In genomic region chr8:105714139-105714538, GRCm38 (mm10) we compare ENCODE assay signal across 8 mouse cellular contexts. TPM values are rescaled to one million over a fixed set of nuclear protein-coding genes. Genes with fewer than 3 reads are reported as not detected.
DNase-seq lines count a peak whose midpoint lies in the region; ATAC-seq and TF ChIP-seq lines count a peak whose summit lies in the region.

No protein-coding gene starts in this region.

- no peaks in the 10 kb centered on the region for H3K9me3 ChIP-seq in limb, embryonic 14.5 days (ENCODE audit: control insufficient read depth, low read length)
- H3K9me3 ChIP-seq in neural tube, embryonic 11.5 days (ENCODE audit: control insufficient read depth, low read length), result no peaks in the 10 kb centered on the region
- H3K9me3 ChIP-seq in stomach, postnatal 0 days (ENCODE audit: control insufficient read depth, low read length), result no peaks in the 10 kb centered on the region

- H3K9ac ChIP-seq in limb, embryonic 14.5 days (ENCODE audit: low read depth, low read length, severe bottlenecking), result no peak overlapping the region
- no peak overlapping the region for H3K9ac ChIP-seq in neural tube, embryonic 11.5 days (ENCODE audit: low read length)
- no peak overlapping the region for H3K9ac ChIP-seq in stomach, postnatal 0 days (ENCODE audit: low read length)

- H3K27ac ChIP-seq in kidney, adult 2 months (ENCODE audit: insufficient read depth, low read depth, low read length), result no peak overlapping the region
- H3K27ac ChIP-seq in limb, embryonic 14.5 days (replicated peaks; ENCODE audit: low read depth, low read length), result peak overlapping the region; percentile 15; the same call in 1 of the 2 replicates
- H3K27ac ChIP-seq in neural tube, embryonic 11.5 days (ENCODE audit: low read depth, low read length), result no peak overlapping the region
- H3K27ac ChIP-seq in stomach, postnatal 0 days (replicated peaks), result peak overlapping the region; percentile 84

- H3K36me3 ChIP-seq in kidney, adult 2 months (ENCODE audit: control insufficient read depth, insufficient read depth, low read length), result no peaks in the 10 kb centered on the region
- peaks cover 12% of the 10 kb centered on the region for H3K36me3 ChIP-seq in limb, embryonic 14.5 days (ENCODE audit: control insufficient read depth, insufficient read depth, low read length)
- peaks cover 5% of the 10 kb centered on the region for H3K36me3 ChIP-seq in neural tube, embryonic 11.5 days (ENCODE audit: control insufficient read depth, insufficient read depth, low read length)
- peaks cover 5% of the 10 kb centered on the region; the same call in 1 of the 2 replicates for H3K36me3 ChIP-seq in stomach, postnatal 0 days (ENCODE audit: control insufficient read depth, insufficient read depth, low read length)

- H3K27me3 ChIP-seq in kidney, adult 2 months (replicated peaks; ENCODE audit: control insufficient read depth, insufficient read depth, low read length), result no peaks in the 10 kb centered on the region
- no peaks in the 10 kb centered on the region for H3K27me3 ChIP-seq in limb, embryonic 14.5 days (ENCODE audit: control insufficient read depth, insufficient read depth, low read length)
- no peaks in the 10 kb centered on the region for H3K27me3 ChIP-seq in neural tube, embryonic 11.5 days (ENCODE audit: control insufficient read depth, insufficient read depth, low read length)
- H3K27me3 ChIP-seq in stomach, postnatal 0 days (ENCODE audit: control insufficient read depth, insufficient read depth, low read length), result no peaks in the 10 kb centered on the region

- 2% methylated on average over 3 of the region's 3 CpGs for WGBS in kidney, adult 2 months
- 8% methylated on average over 3 of the region's 3 CpGs for WGBS in limb, embryonic 14.5 days
- 12% methylated on average over 3 of the region's 3 CpGs for WGBS in neural tube, embryonic 11.5 days
- 4% methylated on average over 3 of the region's 3 CpGs for WGBS in stomach, postnatal 0 days

- intact Hi-C loops in gastrocnemius, postnatal 36 days (cut with DNase I), result loop anchor here (5.0 to 10.0 kb wide), 3 partner anchors 58 to 311 kb away; no protein-coding TSS in a partner anchor

- ATAC-seq in activated CD4-positive, CD25-positive, alpha-beta regulatory T cell, adult 4 months, result peak; percentile 77
- peak; percentile 85 for ATAC-seq in common myeloid progenitor, adult 5-6 weeks (replicated peaks; ENCODE audit: low read depth, poor library complexity, severe bottlenecking)
- ATAC-seq in limb, embryonic 14.5 days (ENCODE audit: low FRiP score, low read depth), result peak; percentile 73
- ATAC-seq in neural tube, embryonic 11.5 days (ENCODE audit: insufficient read depth, low FRiP score, low TSS enrichment), result peak; percentile 29; the same call in 1 of the 2 replicates
- peak; percentile 63 for ATAC-seq in stomach, postnatal 0 days (ENCODE audit: low FRiP score, low TSS enrichment)

- H3K4me3 ChIP-seq in kidney, adult 2 months (ENCODE audit: insufficient read depth, low read depth, low read length), result no peak overlapping the region
- H3K4me3 ChIP-seq in limb, embryonic 14.5 days (replicated peaks; ENCODE audit: low read length), result no peak overlapping the region
- H3K4me3 ChIP-seq in neural tube, embryonic 11.5 days (ENCODE audit: low read depth, low read length), result no peak overlapping the region
- no peak overlapping the region for H3K4me3 ChIP-seq in stomach, postnatal 0 days (ENCODE audit: low read depth, low read length)

- no peak for TF ChIP-seq EP300 in stomach, postnatal 0 days (optimal IDR thresholded peaks at IDR 0.05)

- no peak overlapping the region for H3K4me2 ChIP-seq in limb, embryonic 14.5 days (replicated peaks; ENCODE audit: low read depth, low read length, severe bottlenecking)
- no peak overlapping the region for H3K4me2 ChIP-seq in neural tube, embryonic 11.5 days (ENCODE audit: low read depth)
- no peak overlapping the region for H3K4me2 ChIP-seq in stomach, postnatal 0 days (replicated peaks; ENCODE audit: low read depth)

- DNase-seq in 416B (ENCODE audit: low read depth), result peak; percentile 93
- peak; percentile 79 to 87 for DNase-seq in gastrocnemius, postnatal 36 days
- peak; percentile 90 for DNase-seq in kidney, adult 2 months
- DNase-seq in limb, embryonic 14.5 days (ENCODE audit: low spot score), result peak; percentile 94
- DNase-seq in neural tube, embryonic 11.5 days (ENCODE audit: low spot score), result peak; percentile 87
- DNase-seq in stomach, postnatal 0 days (ENCODE audit: low spot score), result peak; percentile 89

- H3K4me1 ChIP-seq in kidney, adult 2 months (ENCODE audit: control insufficient read depth, insufficient read depth, low read length), result no peaks in the 10 kb centered on the region
- H3K4me1 ChIP-seq in limb, embryonic 14.5 days (ENCODE audit: control insufficient read depth, insufficient read depth, low read length), result no peaks in the 10 kb centered on the region
- no peaks in the 10 kb centered on the region for H3K4me1 ChIP-seq in neural tube, embryonic 11.5 days (ENCODE audit: control insufficient read depth, insufficient read depth, low read length)
- no peaks in the 10 kb centered on the region for H3K4me1 ChIP-seq in stomach, postnatal 0 days (replicated peaks; ENCODE audit: control insufficient read depth, insufficient read depth)

- TF ChIP-seq CTCF in kidney, adult 2 months (conservative IDR thresholded peaks at IDR 0.05; ENCODE audit: insufficient read depth, insufficient read length, low read depth, low read length), result peak; percentile 89
- peak; percentile 92 for TF ChIP-seq CTCF in stomach, postnatal 0 days (IDR thresholded peaks at IDR 0.05; ENCODE audit: low read depth)

- TF ChIP-seq POLR2A in kidney, adult 2 months (IDR thresholded peaks at IDR 0.05; ENCODE audit: low read depth, low read length), result no peak
- TF ChIP-seq POLR2A in limb, embryonic 14.5 days (IDR thresholded peaks at IDR 0.05; ENCODE audit: borderline replicate concordance, extremely low read depth, insufficient read depth, insufficient read length), result no peak

RNA-seq across cellular contexts. Expression of gene Enkd1, which starts 6.1 kb away (rescaled TPM):
- 1 to 10 TPM; 1.4 to 3.8 TPM for polyA plus RNA-seq in activated CD4-positive, CD25-positive, alpha-beta regulatory T cell, adult 4 months (2017; shearing (Covaris generic))
- total RNA-seq in common myeloid progenitor, adult 5-6 weeks (2017), result 12.9 and 16.0 TPM in 2 replicates
- total RNA-seq in gastrocnemius, postnatal 36 days (2021), result 1 to 10 TPM in 1 of 2 experiments, under 1 TPM in 1; 0.48 to 1.2 TPM
- polyA plus RNA-seq in kidney, adult 2 months (2012; rRNA removed), result 6.8 and 7.6 TPM in 2 replicates
- 43.3 and 45.4 TPM in 2 replicates for polyA plus RNA-seq in limb, embryonic 14.5 days (2012; rRNA removed)
- polyA plus RNA-seq in limb, embryonic 14.5 days (2014; fragmentation: Nextera tagmentation; extraction: Ambion mirVana), result 19.8 and 22.8 TPM in 2 replicates
- polyA plus RNA-seq in neural tube, embryonic 11.5 days (2014; fragmentation: Nextera tagmentation; extraction: Ambion mirVana), result 27.6 and 27.8 TPM in 2 replicates
- polyA plus RNA-seq in stomach, postnatal 0 days (2015; fragmentation: Nextera tagmentation; extraction: Ambion mirVana), result 5.4 and 5.8 TPM in 2 replicates

RNA-seq across cellular contexts. Expression of gene 4933405L10Rik, which starts 6.7 kb away (rescaled TPM):
- not detected for polyA plus RNA-seq in activated CD4-positive, CD25-positive, alpha-beta regulatory T cell, adult 4 months (2017; shearing (Covaris generic))
- not detected in 2 replicates for total RNA-seq in common myeloid progenitor, adult 5-6 weeks (2017)
- total RNA-seq in gastrocnemius, postnatal 36 days (2021), result not detected
- polyA plus RNA-seq in kidney, adult 2 months (2012; rRNA removed), result 0.10 and 0.19 TPM in 2 replicates
- polyA plus RNA-seq in limb, embryonic 14.5 days (2012; rRNA removed), result 0.18 TPM in 1 of 2 replicates, not detected in the other
- polyA plus RNA-seq in limb, embryonic 14.5 days (2014; fragmentation: Nextera tagmentation; extraction: Ambion mirVana), result 0.29 TPM in 1 of 2 replicates, not detected in the other
- 0.20 TPM in 1 of 2 replicates, not detected in the other for polyA plus RNA-seq in neural tube, embryonic 11.5 days (2014; fragmentation: Nextera tagmentation; extraction: Ambion mirVana)
- 0.08 and 0.13 TPM in 2 replicates for polyA plus RNA-seq in stomach, postnatal 0 days (2015; fragmentation: Nextera tagmentation; extraction: Ambion mirVana)

RNA-seq across cellular contexts. Expression of gene Pard6a, which starts 13.2 kb away (rescaled TPM):
- polyA plus RNA-seq in activated CD4-positive, CD25-positive, alpha-beta regulatory T cell, adult 4 months (2017; shearing (Covaris generic)), result 10 to 100 TPM; 10.8 to 13.8 TPM
- 0.41 and 11.5 TPM in 2 replicates for total RNA-seq in common myeloid progenitor, adult 5-6 weeks (2017)
- 1 to 10 TPM; 4.7 to 6.7 TPM for total RNA-seq in gastrocnemius, postnatal 36 days (2021)
- polyA plus RNA-seq in kidney, adult 2 months (2012; rRNA removed), result 18.7 and 20.8 TPM in 2 replicates
- polyA plus RNA-seq in limb, embryonic 14.5 days (2012; rRNA removed), result 17.9 and 28.4 TPM in 2 replicates
- 18.4 and 19.3 TPM in 2 replicates for polyA plus RNA-seq in limb, embryonic 14.5 days (2014; fragmentation: Nextera tagmentation; extraction: Ambion mirVana)
- 23.1 and 24.1 TPM in 2 replicates for polyA plus RNA-seq in neural tube, embryonic 11.5 days (2014; fragmentation: Nextera tagmentation; extraction: Ambion mirVana)
- polyA plus RNA-seq in stomach, postnatal 0 days (2015; fragmentation: Nextera tagmentation; extraction: Ambion mirVana), result 12.4 and 13.0 TPM in 2 replicates

RNA-seq across cellular contexts. Expression of gene Acd, which starts 13.2 kb away (rescaled TPM):
- polyA plus RNA-seq in activated CD4-positive, CD25-positive, alpha-beta regulatory T cell, adult 4 months (2017; shearing (Covaris generic)), result 10 to 100 TPM; 50.0 to 57.3 TPM
- total RNA-seq in common myeloid progenitor, adult 5-6 weeks (2017), result 17.8 and 33.4 TPM in 2 replicates
- 1 to 10 TPM; 6.6 to 6.7 TPM for total RNA-seq in gastrocnemius, postnatal 36 days (2021)
- 39.9 and 44.4 TPM in 2 replicates for polyA plus RNA-seq in kidney, adult 2 months (2012; rRNA removed)
- 52.8 and 68.4 TPM in 2 replicates for polyA plus RNA-seq in limb, embryonic 14.5 days (2012; rRNA removed)
- 62.0 and 72.1 TPM in 2 replicates for polyA plus RNA-seq in limb, embryonic 14.5 days (2014; fragmentation: Nextera tagmentation; extraction: Ambion mirVana)
- 74.3 and 76.7 TPM in 2 replicates for polyA plus RNA-seq in neural tube, embryonic 11.5 days (2014; fragmentation: Nextera tagmentation; extraction: Ambion mirVana)
- 26.7 and 30.7 TPM in 2 replicates for polyA plus RNA-seq in stomach, postnatal 0 days (2015; fragmentation: Nextera tagmentation; extraction: Ambion mirVana)

RNA-seq across cellular contexts. Expression of gene Carmil2, which starts 28.1 kb away (rescaled TPM):
- polyA plus RNA-seq in activated CD4-positive, CD25-positive, alpha-beta regulatory T cell, adult 4 months (2017; shearing (Covaris generic)), result 1 to 10 TPM; 6.0 to 7.9 TPM
- total RNA-seq in common myeloid progenitor, adult 5-6 weeks (2017), result 2.9 and 4.3 TPM in 2 replicates
- total RNA-seq in gastrocnemius, postnatal 36 days (2021), result 1 to 10 TPM in 1 of 2 experiments, not detected in 1; 1.1 TPM
- 0.88 and 2.7 TPM in 2 replicates for polyA plus RNA-seq in kidney, adult 2 months (2012; rRNA removed)
- polyA plus RNA-seq in limb, embryonic 14.5 days (2012; rRNA removed), result 2.1 and 2.3 TPM in 2 replicates
- 0.63 and 0.66 TPM in 2 replicates for polyA plus RNA-seq in limb, embryonic 14.5 days (2014; fragmentation: Nextera tagmentation; extraction: Ambion mirVana)
- 4.6 and 5.0 TPM in 2 replicates for polyA plus RNA-seq in neural tube, embryonic 11.5 days (2014; fragmentation: Nextera tagmentation; extraction: Ambion mirVana)
- 0.58 and 0.61 TPM in 2 replicates for polyA plus RNA-seq in stomach, postnatal 0 days (2015; fragmentation: Nextera tagmentation; extraction: Ambion mirVana)

Comparison
In these comparisons a context has a peak if more than half of its experiments do, and no peak if none do; other contexts are left out.
1. ATAC-seq: peak in every context shown above with its lines; median percentile 85 in common myeloid progenitor, adult 5-6 weeks; 77 in activated CD4-positive, CD25-positive, alpha-beta regulatory T cell, adult 4 months; 73 in limb, embryonic 14.5 days; 63 in stomach, postnatal 0 days; 29 in neural tube, embryonic 11.5 days.
2. H3K27ac ChIP-seq: peak in limb, embryonic 14.5 days (single experiment) and stomach, postnatal 0 days (single experiment); none in kidney, adult 2 months (single experiment) and neural tube, embryonic 11.5 days (single experiment).
3. Peak in every context shown above with its lines, with median percentiles within 50 percentile points of each other: DNase-seq.